Mouse (Mus musculus) ES-Bruce4 (cell line): ENCODE measurements around the gene Smtnl1.

Experiments
- CTCF ChIP-seq: IDR thresholded peaks from one replicate; pipeline ENCODE4 v1.8.1; 2011; ENCODE audit warnings: low read depth, low read length
- EP300 ChIP-seq: IDR thresholded peaks from 2 replicates; pipeline ENCODE4 v1.6.1; 2011; ENCODE audit warnings: low read depth, low read length; ENCODE audit not compliant: insufficient read depth

GRCm38 (mm10) chr2:84810526-84810885 lies 11.9 kb downstream of the Smtnl1 start:
- no peak for TF ChIP-seq EP300
- no peak for TF ChIP-seq CTCF
